11 mouse cellular contexts compared by ENCODE assay signal in genomic region chr2:31636742-31637141, GRCm38 (mm10). TPM values are rescaled to one million over a fixed set of nuclear protein-coding genes. Genes with fewer than 3 reads are reported as not detected.
A peak's percentile ranks its signal among the peaks of the same experiment; 100 is the strongest.
DNase-seq lines count a peak whose midpoint lies in the region; ATAC-seq and TF ChIP-seq lines count a peak whose summit lies in the region.
"Had no signal": no experiment of that assay in that cellular context is flagged by ENCODE, and none has a peak within 500 bp of the region (broad histone marks: within the 10 kb centered on the region; RNA-seq: fewer than 3 reads in every experiment).

No protein-coding gene starts in this region.

- no peaks in the 10 kb centered on the region for H3K9me3 ChIP-seq in heart, embryonic 11.5 days (replicated peaks; ENCODE audit: control insufficient read depth, low read length)
- no peaks in the 10 kb centered on the region for H3K9me3 ChIP-seq in ES-E14 (ENCODE audit: control insufficient read depth, insufficient read depth, low read depth, low read length)
- H3K9me3 ChIP-seq in hindbrain, embryonic 10.5 days = no peaks in the 10 kb centered on the region
- no peaks in the 10 kb centered on the region for H3K9me3 ChIP-seq in midbrain, embryonic 12.5 days

- H3K27ac ChIP-seq in heart, embryonic 11.5 days (ENCODE audit: low read depth, low read length) = no peak overlapping the region
- H3K27ac ChIP-seq in ES-E14 (ENCODE audit: insufficient read depth, low read depth, low read length, poor library complexity, severe bottlenecking) = no peak overlapping the region
- peak overlapping the region; percentile 81 for H3K27ac ChIP-seq in hindbrain, embryonic 10.5 days
- H3K27ac ChIP-seq in midbrain, embryonic 12.5 days (replicated peaks) = peak overlapping the region; percentile 59
- H3K27ac ChIP-seq: macrophage had no signal

- peak overlapping the region; percentile 23 for H3K4me3 ChIP-seq in heart, embryonic 11.5 days (ENCODE audit: low read depth, low read length)
- H3K4me3 ChIP-seq in ES-E14 (ENCODE audit: insufficient read depth in 1 of 2, low read depth in 1 of 2, low read length in 2 of 2, poor library complexity in 1 of 2, severe bottlenecking in 1 of 2) = peak overlapping the region; percentile 46 to 51
- H3K4me3 ChIP-seq in hindbrain, embryonic 10.5 days = peak overlapping the region; percentile 50
- peak overlapping the region; percentile 42 for H3K4me3 ChIP-seq in midbrain, embryonic 12.5 days

- intact Hi-C loops in heart, postnatal 36 days (cut with DNase I) = no loop called here

- WGBS in heart, embryonic 11.5 days (ENCODE audit: insufficient replicate concordance) = 1% methylated on average over 35 of the region's 35 CpGs
- WGBS in hindbrain, embryonic 10.5 days = under 1% methylated on average over 35 of the region's 35 CpGs
- WGBS in midbrain, embryonic 12.5 days = 2% methylated on average over 34 of the region's 35 CpGs

- no peak for ATAC-seq in heart, embryonic 11.5 days (replicated peaks; ENCODE audit: insufficient number of reproducible peaks, low FRiP score, low TSS enrichment)
- peak; percentile 86 for ATAC-seq in midbrain, embryonic 12.5 days (ENCODE audit: low FRiP score, low read depth)

- in situ Hi-C loops in ES-E14 (cut with MboI; ENCODE audit: low sequenced_read_pairs in 2 of 2, unreplicated experiment in 2 of 2) = loop anchor here (10.0 to 25.0 kb wide), 2 partner anchors 1998 to 2001 kb away; partner anchors contain the start of gene Lmx1b (in 1 of the 2)

- peak overlapping the region; percentile 46 for H3K4me2 ChIP-seq in heart, embryonic 11.5 days
- H3K4me2 ChIP-seq in midbrain, embryonic 12.5 days (replicated peaks) = peak overlapping the region; percentile 56

- H3K27me3 ChIP-seq in heart, embryonic 11.5 days (ENCODE audit: control insufficient read depth, insufficient read depth, low read length) = peaks cover 97% of the 10 kb centered on the region
- H3K27me3 ChIP-seq in hindbrain, embryonic 10.5 days (ENCODE audit: insufficient read depth, poor library complexity, severe bottlenecking) = peaks cover 100% of the 10 kb centered on the region
- peaks cover 99% of the 10 kb centered on the region for H3K27me3 ChIP-seq in midbrain, embryonic 12.5 days

- peaks cover 15% of the 10 kb centered on the region; the same call in 1 of the 2 replicates for H3K4me1 ChIP-seq in heart, embryonic 11.5 days (ENCODE audit: control insufficient read depth, insufficient read depth, low read length)
- peaks cover 2 to 11% of the 10 kb centered on the region in 2 experiments; a peak in 3 of 4 replicates for H3K4me1 ChIP-seq in ES-E14 (ENCODE audit: control insufficient read depth in 2 of 2, insufficient read depth in 2 of 2, low read length in 2 of 2, poor library complexity in 1 of 2)
- H3K4me1 ChIP-seq in hindbrain, embryonic 10.5 days (replicated peaks) = peaks cover 77% of the 10 kb centered on the region
- peaks cover 55% of the 10 kb centered on the region for H3K4me1 ChIP-seq in midbrain, embryonic 12.5 days

- H3K9ac ChIP-seq in heart, embryonic 11.5 days (ENCODE audit: low read depth, low read length) = no peak overlapping the region
- peak overlapping the region; percentile 46; the same call in 1 of the 2 replicates for H3K9ac ChIP-seq in ES-E14 (ENCODE audit: insufficient read depth, low read depth, low read length, poor library complexity, severe bottlenecking)
- H3K9ac ChIP-seq in midbrain, embryonic 12.5 days (replicated peaks) = peak overlapping the region; percentile 49; the same call in 1 of the 2 replicates

- no peak for DNase-seq in heart, postnatal 36 days
- DNase-seq in ES-E14 (ENCODE audit: low read depth, low spot score) = no peak
- peak; percentile 89 for DNase-seq in hindbrain, embryonic 10.5 days (ENCODE audit: low spot score)
- DNase-seq in spleen, postnatal 36 days (ENCODE audit: low spot score in 2 of 2) = no peak
- no peak for DNase-seq in kidney, postnatal 10 days
- DNase-seq in c-Kit-positive CD71-positive TER-119-positive erythroid progenitor cells, embryonic 14.5 days (ENCODE audit: low spot score) = no peak
- DNase-seq: adrenal gland, adult 8-10 months had no signal

- no peaks in the 10 kb centered on the region for H3K36me3 ChIP-seq in heart, embryonic 11.5 days (ENCODE audit: control insufficient read depth, insufficient read depth, low read length)
- H3K36me3 ChIP-seq in ES-E14 (ENCODE audit: control insufficient read depth, insufficient read depth, low read length, poor library complexity, severe bottlenecking) = no peaks in the 10 kb centered on the region
- H3K36me3 ChIP-seq in hindbrain, embryonic 10.5 days = no peaks in the 10 kb centered on the region
- H3K36me3 ChIP-seq in midbrain, embryonic 12.5 days = no peaks in the 10 kb centered on the region

TF ChIP-seq in ES-E14, 5 proteins besides CTCF, POLR2A, EP300 and RAD21:
- TF ChIP-seq ZC3H11A (IDR thresholded peaks at IDR 0.05; ENCODE audit: borderline replicate concordance, low read depth, low read length) (no peak), MAFK (IDR thresholded peaks at IDR 0.05; ENCODE audit: insufficient read depth, low read depth, low read length) (no peak), HCFC1 (IDR thresholded peaks at IDR 0.05; ENCODE audit: borderline replicate concordance, insufficient read depth, low read length) (no peak), ZNF384 (IDR thresholded peaks at IDR 0.05; ENCODE audit: low read depth, low read length) (no peak), CHD2 (IDR thresholded peaks at IDR 0.05; ENCODE audit: low read depth, low read length) (no peak)

RNA-seq across cellular contexts. Expression of gene Prdm12, which starts 3.1 kb away (rescaled TPM):
- polyA plus RNA-seq in heart, embryonic 11.5 days (2014; fragmentation: Nextera tagmentation; extraction: Ambion mirVana) = 0.08 and 0.09 TPM in 2 replicates
- not detected for total RNA-seq in heart, postnatal 36 days (2021)
- 0.13 TPM in 1 of 2 replicates, not detected in the other for total RNA-seq in ES-E14 (2012; rRNA removed)
- polyA plus RNA-seq in hindbrain, embryonic 10.5 days (2016; fragmentation: Nextera tagmentation; extraction: Ambion mirVana) = 3.8 and 8.1 TPM in 2 replicates
- 21.0 and 25.5 TPM in 2 replicates for polyA plus RNA-seq in midbrain, embryonic 12.5 days (2016; fragmentation: Nextera tagmentation; extraction: Ambion mirVana)
- polyA plus RNA-seq: macrophage; spleen, adult 2 months had no signal

RNA-seq across cellular contexts. Expression of gene Exosc2, which starts 33.8 kb away (rescaled TPM):
- 42.8 and 47.2 TPM in 2 replicates for polyA plus RNA-seq in heart, embryonic 11.5 days (2014; fragmentation: Nextera tagmentation; extraction: Ambion mirVana)
- 10 to 100 TPM in 1 of 2 experiments, 1 to 10 TPM in 1; 9.4 to 10.7 TPM for total RNA-seq in heart, postnatal 36 days (2021)
- total RNA-seq in ES-E14 (2012; rRNA removed) = 103 and 105 TPM in 2 replicates
- polyA plus RNA-seq in hindbrain, embryonic 10.5 days (2016; fragmentation: Nextera tagmentation; extraction: Ambion mirVana) = 77.9 and 102 TPM in 2 replicates
- 61.0 and 63.9 TPM in 2 replicates for polyA plus RNA-seq in midbrain, embryonic 12.5 days (2016; fragmentation: Nextera tagmentation; extraction: Ambion mirVana)

RNA-seq across cellular contexts. Expression of gene Abl1, which starts 51.4 kb away (rescaled TPM):
- polyA plus RNA-seq in heart, embryonic 11.5 days (2014; fragmentation: Nextera tagmentation; extraction: Ambion mirVana) = 29.5 and 35.6 TPM in 2 replicates
- total RNA-seq in heart, postnatal 36 days (2021) = 10 to 100 TPM; 31.8 to 32.8 TPM
- 39.9 and 41.9 TPM in 2 replicates for total RNA-seq in ES-E14 (2012; rRNA removed)
- polyA plus RNA-seq in hindbrain, embryonic 10.5 days (2016; fragmentation: Nextera tagmentation; extraction: Ambion mirVana) = 43.9 and 47.5 TPM in 2 replicates
- 44.1 and 47.3 TPM in 2 replicates for polyA plus RNA-seq in midbrain, embryonic 12.5 days (2016; fragmentation: Nextera tagmentation; extraction: Ambion mirVana)

Comparison
In these comparisons a context has a peak if more than half of its experiments do, and no peak if none do; other contexts are left out.
1. H3K27ac ChIP-seq: peak in hindbrain, embryonic 10.5 days (single experiment) and midbrain, embryonic 12.5 days (single experiment); none in heart, embryonic 11.5 days (single experiment) and ES-E14 (single experiment).
2. Peak in every context shown above with its lines, with median percentiles within 50 percentile points of each other: H3K4me3 ChIP-seq.